Mouse (Mus musculus): ENCODE measurements around the gene Triml1. TPM values are rescaled to one million over a fixed set of nuclear protein-coding genes. Genes with fewer than 3 reads are reported as not detected.

The Triml1 gene
- polyA plus RNA-seq (2016; fragmentation: Nextera tagmentation; extraction: Ambion mirVana): not detected in 2 replicates

DNA sequence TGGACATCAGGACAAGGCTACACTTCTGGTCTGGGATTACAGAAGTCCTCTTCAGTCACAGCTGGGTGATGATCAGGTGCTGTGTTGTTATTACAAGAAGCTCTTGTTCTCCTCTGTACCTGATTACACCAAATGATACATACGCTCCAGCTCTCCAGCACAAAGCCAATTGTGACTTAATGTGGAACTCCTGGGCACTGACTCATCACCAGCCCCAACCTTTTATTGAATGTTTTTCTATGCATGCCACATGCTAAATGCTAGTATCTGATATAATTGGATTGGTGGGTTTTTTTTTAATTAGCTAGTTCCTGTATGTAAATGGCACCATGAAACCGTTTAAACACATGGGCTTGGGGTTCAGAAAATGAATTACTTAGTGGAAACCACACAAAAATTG, at the start of gene Triml1:
TSS of gene Triml1 (minus strand) at position 101 of the 400 bp plus-strand sequence.
- Histone ChIP-seq H3K27ac (no peak within 1 kb of the TSS), H3K9ac (no peak within 1 kb of the TSS), H3K4me3 (no peak within 1 kb of the TSS), H3K9me3 (replicated peaks) (no peaks in the 10 kb centered on the region), H3K36me3 (no peaks in the 10 kb centered on the region), H3K4me2 (no peak within 1 kb of the TSS), H3K27me3 (replicated peaks) (no peaks in the 10 kb centered on the region), H3K4me1 (no peaks in the 10 kb centered on the region)
- no peak for ATAC-seq
- WGBS (ENCODE audit: insufficient replicate concordance): 67% methylated on average over 2 of the region's 2 CpGs

DNA sequence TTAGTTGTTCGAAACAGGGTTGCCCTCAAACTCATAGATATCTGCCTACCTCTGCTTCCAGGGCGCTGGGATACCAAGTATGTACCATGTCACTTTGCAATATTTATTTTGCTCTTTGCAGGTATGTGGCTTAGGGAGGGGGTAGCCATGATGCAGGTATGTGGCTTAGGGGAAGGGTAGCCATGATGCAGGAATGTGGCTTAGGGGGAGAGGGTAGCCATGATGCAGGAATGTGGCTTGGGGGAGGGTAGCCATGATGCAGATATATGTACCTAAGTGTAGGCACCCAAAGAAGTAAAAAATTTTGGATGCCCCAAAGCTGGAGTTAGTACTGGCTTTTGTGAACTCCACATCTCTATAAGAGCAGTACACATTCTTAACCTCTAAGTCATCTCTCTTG, 41.0 kb upstream of the Triml1 start:
- no peak overlapping the region for H3K4me2 ChIP-seq
- WGBS (ENCODE audit: insufficient replicate concordance): 62% methylated on average over 2 of the region's 2 CpGs

DNA sequence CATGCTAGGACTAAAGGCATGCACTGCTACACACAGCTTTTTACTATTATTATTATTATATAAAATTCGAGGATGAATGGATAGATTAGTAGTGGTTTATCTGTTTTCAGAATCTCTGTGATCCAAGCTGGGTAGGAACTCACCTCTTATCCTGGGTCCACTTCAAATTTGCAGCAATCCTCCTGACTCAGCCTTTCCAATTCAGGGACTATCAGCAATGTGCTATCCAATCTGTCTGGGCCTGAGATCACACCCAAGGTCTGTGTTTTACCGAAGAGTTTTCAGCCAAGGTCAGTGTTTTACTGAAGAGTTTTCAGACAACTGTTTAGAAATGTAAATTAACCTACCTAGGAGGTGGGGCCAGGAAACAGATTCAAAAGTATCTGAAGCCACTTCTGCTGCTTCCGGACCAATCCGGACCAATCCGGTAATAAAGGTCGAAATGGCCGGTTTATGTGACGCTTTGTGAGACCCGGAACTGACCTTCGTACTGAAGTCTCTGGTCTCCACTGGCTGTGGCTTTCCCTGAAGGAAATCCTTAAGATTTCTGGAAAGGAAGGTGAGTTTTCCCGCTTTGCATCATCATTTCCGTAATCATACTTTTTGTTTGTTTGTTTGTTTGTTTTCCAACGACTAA, 38.9 kb upstream of the Triml1 start, which contains the start of gene Triml2:
TSS of gene Triml2 (plus strand) at position 488 of the 637 bp plus-strand sequence.
- ATAC-seq: no peak
- H3K36me3 ChIP-seq: no peaks in the 10 kb centered on the region
- H3K9me3 ChIP-seq (replicated peaks): no peaks in the 10 kb centered on the region
- no peaks in the 10 kb centered on the region for H3K27me3 ChIP-seq (replicated peaks)
- no peak within 1 kb of the TSS for H3K4me3 ChIP-seq
- 80% methylated on average over 13 of the region's 13 CpGs for WGBS (ENCODE audit: insufficient replicate concordance)
- no peak within 1 kb of the TSS for H3K27ac ChIP-seq
- H3K9ac ChIP-seq: no peak within 1 kb of the TSS
- H3K4me1 ChIP-seq: no peaks in the 10 kb centered on the region
- H3K4me2 ChIP-seq: no peak within 1 kb of the TSS

More for the DNA sequence above, 41.0 kb upstream of the Triml1 start:
- no peak overlapping the region for H3K9ac ChIP-seq
- H3K36me3 ChIP-seq: no peaks in the 10 kb centered on the region
- no peaks in the 10 kb centered on the region for H3K9me3 ChIP-seq (replicated peaks)
- no peaks in the 10 kb centered on the region for H3K4me1 ChIP-seq
- H3K4me3 ChIP-seq: no peak overlapping the region
- no peak overlapping the region for H3K27ac ChIP-seq
- no peak for ATAC-seq
- H3K27me3 ChIP-seq (replicated peaks): no peaks in the 10 kb centered on the region

DNA sequence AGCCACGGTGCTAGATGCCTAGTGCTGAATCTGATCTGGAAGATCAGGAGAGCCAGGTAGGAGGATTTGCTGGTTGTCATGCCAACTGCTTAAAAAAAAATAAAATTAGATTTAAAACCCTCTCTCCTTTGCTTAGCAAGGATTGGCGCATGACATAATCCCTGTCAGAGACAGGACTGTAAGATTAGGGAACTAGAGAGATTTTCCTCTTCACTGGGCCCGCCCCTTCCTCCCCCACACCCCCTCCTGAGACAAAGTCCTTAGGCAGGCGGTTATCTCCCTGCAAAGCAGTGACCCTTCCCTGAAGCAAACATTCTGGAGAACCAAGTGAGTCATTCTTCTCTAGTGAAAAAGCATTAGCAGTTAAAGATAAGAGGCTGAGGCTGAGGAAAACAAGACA, 37.9 kb upstream of the Triml1 start:
- 11% methylated on average over 4 of the region's 4 CpGs for WGBS (ENCODE audit: insufficient replicate concordance)
- no peak for ATAC-seq
- no peaks in the 10 kb centered on the region for H3K27me3 ChIP-seq (replicated peaks)

DNA sequence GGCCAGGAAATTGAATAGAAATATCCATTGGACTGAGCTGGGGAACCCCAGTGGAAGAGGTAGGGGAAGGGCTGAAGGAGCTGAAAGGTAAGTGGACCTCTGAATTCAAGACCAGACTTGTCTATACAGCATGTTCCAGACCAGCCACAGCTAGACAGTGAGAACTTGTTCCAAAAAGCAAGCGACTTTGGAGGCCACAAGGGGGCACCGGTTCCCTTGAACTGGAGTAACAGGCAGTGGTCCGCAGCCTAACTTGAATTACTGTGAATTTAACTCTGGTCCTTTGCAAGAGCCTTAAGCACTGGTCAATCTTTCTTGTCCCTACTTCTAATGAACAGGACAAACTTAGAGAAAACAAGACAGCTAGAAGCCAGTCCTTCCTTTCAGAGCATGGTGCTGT, 37.0 kb upstream of the Triml1 start:
- H3K9ac ChIP-seq: no peak overlapping the region
- no peaks in the 10 kb centered on the region for H3K9me3 ChIP-seq (replicated peaks)
- ATAC-seq: no peak
- H3K36me3 ChIP-seq: no peaks in the 10 kb centered on the region
- no peak overlapping the region for H3K4me3 ChIP-seq
- no peak overlapping the region for H3K4me2 ChIP-seq
- H3K27ac ChIP-seq: no peak overlapping the region
- 38% methylated on average over 3 of the region's 3 CpGs for WGBS (ENCODE audit: insufficient replicate concordance)
- no peaks in the 10 kb centered on the region for H3K4me1 ChIP-seq
- no peaks in the 10 kb centered on the region for H3K27me3 ChIP-seq (replicated peaks)

More for the DNA sequence above, 37.9 kb upstream of the Triml1 start:
- H3K9ac ChIP-seq: no peak overlapping the region
- no peak overlapping the region for H3K4me3 ChIP-seq
- no peak overlapping the region for H3K27ac ChIP-seq
- no peaks in the 10 kb centered on the region for H3K9me3 ChIP-seq (replicated peaks)
- no peaks in the 10 kb centered on the region for H3K36me3 ChIP-seq
- H3K4me1 ChIP-seq: no peaks in the 10 kb centered on the region
- H3K4me2 ChIP-seq: no peak overlapping the region

DNA sequence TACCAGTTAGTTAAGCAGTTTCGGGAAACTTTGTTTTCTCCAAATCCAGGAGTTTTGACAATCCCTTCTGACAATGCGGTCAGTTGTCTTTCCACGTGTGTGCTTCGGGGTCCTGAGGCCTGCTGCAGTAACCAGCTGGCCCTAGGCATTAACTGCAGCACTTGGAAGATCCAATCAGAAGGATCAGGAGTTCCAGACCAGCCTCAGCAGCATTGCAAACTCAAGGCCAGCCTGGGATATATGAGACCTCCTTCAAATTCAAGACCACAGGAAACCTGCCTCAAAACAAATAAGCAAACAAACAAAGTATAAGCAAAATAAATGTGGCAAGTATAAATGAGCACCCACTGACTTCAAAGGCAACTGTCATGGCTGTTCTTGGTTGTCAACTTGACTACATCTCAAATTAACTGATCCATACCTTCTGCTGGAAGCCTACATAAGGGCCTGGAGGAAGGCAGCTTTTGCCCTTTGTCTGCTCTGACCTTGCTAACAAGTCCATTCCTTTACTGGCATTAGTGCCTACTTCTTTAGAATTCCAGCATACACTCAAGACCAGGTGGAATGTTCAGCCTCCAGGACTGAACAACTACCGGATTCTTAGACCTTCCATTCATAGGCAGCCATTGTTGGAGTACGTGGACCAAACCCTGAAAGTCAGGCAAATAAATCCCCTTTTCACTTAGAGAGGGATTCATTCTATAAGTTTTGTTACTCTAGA, 35.6 kb upstream of the Triml1 start:
- H3K36me3 ChIP-seq: no peaks in the 10 kb centered on the region

DNA sequence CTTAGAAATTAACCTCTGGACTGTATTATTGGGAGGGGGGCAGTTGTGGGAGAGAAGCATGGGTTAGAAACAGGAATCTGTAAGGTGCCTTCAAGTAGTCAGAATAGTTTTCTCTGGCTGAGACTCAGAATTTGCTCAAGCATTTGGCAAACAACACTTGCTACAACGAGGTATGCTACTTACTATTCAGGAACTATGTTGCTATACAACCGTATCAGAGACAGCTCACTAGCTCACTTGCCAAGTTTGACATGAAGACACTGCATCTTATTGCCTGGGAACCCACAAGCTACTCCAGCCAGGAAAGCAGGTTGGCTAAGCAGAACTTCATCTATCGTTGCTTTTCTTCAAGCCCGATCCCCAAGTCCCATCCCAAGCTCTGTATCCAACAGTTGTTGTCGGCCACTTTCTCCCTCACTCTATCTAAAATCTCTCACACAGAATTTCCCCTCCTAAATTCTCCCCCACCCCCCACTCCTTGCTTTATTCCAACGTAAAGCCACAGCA, 28.0 kb upstream of the Triml1 start:
- WGBS (ENCODE audit: insufficient replicate concordance): 73% methylated on average over 6 of the region's 6 CpGs

More for the DNA sequence above, 35.6 kb upstream of the Triml1 start:
- no peak overlapping the region for H3K4me3 ChIP-seq
- WGBS (ENCODE audit: insufficient replicate concordance): 71% methylated on average over 6 of the region's 6 CpGs
- no peaks in the 10 kb centered on the region for H3K4me1 ChIP-seq
- no peaks in the 10 kb centered on the region for H3K27me3 ChIP-seq (replicated peaks)
- H3K27ac ChIP-seq: no peak overlapping the region
- no peak overlapping the region for H3K4me2 ChIP-seq
- no peaks in the 10 kb centered on the region for H3K9me3 ChIP-seq (replicated peaks)
- no peak for ATAC-seq
- no peak overlapping the region for H3K9ac ChIP-seq

DNA sequence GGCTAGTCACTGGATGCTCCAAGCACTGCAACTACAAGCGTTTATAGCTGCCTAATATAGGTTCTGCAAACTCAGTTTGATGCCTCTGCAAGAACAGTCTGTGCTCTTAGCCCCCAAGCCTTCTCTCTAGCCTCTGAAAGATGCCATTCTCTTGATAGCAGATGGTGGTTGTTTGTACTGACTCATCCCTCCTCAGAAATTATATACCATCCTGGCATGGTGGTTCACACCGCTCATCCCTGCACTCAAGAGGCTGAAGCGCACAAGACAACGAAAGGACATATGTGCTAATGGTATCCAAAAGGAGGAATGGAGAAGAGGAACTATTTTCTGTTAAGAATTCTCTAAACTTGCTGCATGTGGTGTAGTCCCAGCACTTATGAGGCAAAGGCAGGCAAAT, 26.8 kb upstream of the Triml1 start:
- Histone ChIP-seq H3K27me3 (replicated peaks) (no peaks in the 10 kb centered on the region), H3K4me2 (no peak overlapping the region), H3K4me1 (no peaks in the 10 kb centered on the region), H3K36me3 (no peaks in the 10 kb centered on the region), H3K9ac (no peak overlapping the region), H3K4me3 (no peak overlapping the region), H3K9me3 (replicated peaks) (no peaks in the 10 kb centered on the region), H3K27ac (no peak overlapping the region)
- WGBS (ENCODE audit: insufficient replicate concordance): 76% methylated on average over 4 of the region's 4 CpGs
- no peak for ATAC-seq

More for the DNA sequence above, 28.0 kb upstream of the Triml1 start:
- no peaks in the 10 kb centered on the region for H3K27me3 ChIP-seq (replicated peaks)
- no peak overlapping the region for H3K4me2 ChIP-seq
- H3K9me3 ChIP-seq (replicated peaks): no peaks in the 10 kb centered on the region
- H3K9ac ChIP-seq: no peak overlapping the region
- H3K27ac ChIP-seq: no peak overlapping the region
- no peak overlapping the region for H3K4me3 ChIP-seq
- no peaks in the 10 kb centered on the region for H3K36me3 ChIP-seq
- no peaks in the 10 kb centered on the region for H3K4me1 ChIP-seq
- no peak for ATAC-seq

DNA sequence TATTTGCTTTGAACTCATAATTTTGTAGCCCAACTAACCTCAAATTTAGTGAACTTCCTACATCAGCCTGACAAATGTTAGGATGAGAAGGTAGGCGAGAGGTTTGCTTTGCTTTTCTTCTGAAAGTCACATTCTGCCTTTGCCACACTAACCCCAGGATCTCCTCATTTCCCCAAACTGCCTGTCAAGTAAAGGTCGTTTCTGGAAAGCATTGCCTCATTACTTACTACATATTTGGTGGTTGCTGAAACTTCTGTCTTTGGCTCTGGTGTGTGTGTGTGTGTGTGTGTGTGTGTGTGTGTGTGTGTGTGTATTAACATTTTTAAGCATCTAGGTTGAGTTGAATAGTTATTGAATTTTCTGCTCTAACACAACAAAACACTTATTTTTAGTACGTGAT, 23.2 kb upstream of the Triml1 start:
- Histone ChIP-seq H3K4me3 (no peak overlapping the region), H3K27me3 (replicated peaks) (no peaks in the 10 kb centered on the region), H3K4me1 (no peaks in the 10 kb centered on the region), H3K27ac (no peak overlapping the region), H3K4me2 (no peak overlapping the region), H3K36me3 (no peaks in the 10 kb centered on the region), H3K9ac (no peak overlapping the region), H3K9me3 (replicated peaks) (no peaks in the 10 kb centered on the region)
- ATAC-seq: no peak
- WGBS (ENCODE audit: insufficient replicate concordance): 54% methylated on average over 3 of the region's 3 CpGs

DNA sequence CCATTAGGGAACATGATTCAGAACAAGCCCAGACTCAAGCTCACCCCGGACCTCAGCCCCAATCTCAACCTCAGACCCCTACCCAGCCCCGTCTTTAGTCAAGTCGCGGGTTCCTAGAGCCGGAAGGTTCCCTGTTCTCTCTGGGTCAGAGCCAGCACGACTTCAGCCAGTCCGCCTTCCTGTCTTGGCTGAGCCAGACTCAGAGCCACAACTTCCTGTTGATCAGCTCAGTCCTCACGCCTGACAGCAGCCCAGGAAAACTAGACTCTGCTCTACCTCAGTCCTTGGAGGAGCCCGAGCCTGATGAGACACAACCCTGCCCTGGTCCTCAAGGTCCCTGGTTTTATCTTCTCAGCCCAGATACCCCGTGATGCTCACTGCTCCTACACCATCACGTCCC, 22.0 kb upstream of the Triml1 start:
- ATAC-seq: no peak
- Histone ChIP-seq H3K4me3 (no peak overlapping the region), H3K27me3 (replicated peaks) (no peaks in the 10 kb centered on the region), H3K9ac (no peak overlapping the region), H3K27ac (no peak overlapping the region), H3K4me2 (no peak overlapping the region), H3K9me3 (replicated peaks) (no peaks in the 10 kb centered on the region), H3K4me1 (no peaks in the 10 kb centered on the region), H3K36me3 (no peaks in the 10 kb centered on the region)
- 30% methylated on average over 11 of the region's 11 CpGs for WGBS (ENCODE audit: insufficient replicate concordance)

DNA sequence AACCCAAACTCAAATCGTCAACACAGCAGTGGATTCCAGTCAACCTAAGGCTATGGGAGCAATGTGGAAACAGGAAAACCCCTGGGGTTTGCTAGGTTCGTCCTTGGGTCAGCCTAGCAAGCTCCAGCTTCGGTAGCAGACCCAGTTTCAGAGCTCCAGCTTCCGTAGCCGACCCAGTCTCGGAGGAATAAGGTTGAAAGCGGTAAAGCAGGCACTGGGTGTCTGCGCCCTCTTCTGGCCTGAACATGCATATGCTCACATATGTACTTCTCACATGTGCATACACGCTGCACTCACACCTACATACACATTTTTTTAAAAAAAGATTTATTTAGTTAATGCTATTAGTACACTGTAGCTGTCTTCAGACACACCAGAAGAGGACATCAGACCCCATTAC, 8.0 kb upstream of the Triml1 start:
- WGBS (ENCODE audit: insufficient replicate concordance): 76% methylated on average over 9 of the region's 9 CpGs
- H3K4me1 ChIP-seq: no peaks in the 10 kb centered on the region
- H3K27me3 ChIP-seq (replicated peaks): no peaks in the 10 kb centered on the region
- no peaks in the 10 kb centered on the region for H3K36me3 ChIP-seq
- H3K9me3 ChIP-seq (replicated peaks): no peaks in the 10 kb centered on the region
- H3K9ac ChIP-seq: no peak overlapping the region
- no peak overlapping the region for H3K4me2 ChIP-seq
- no peak overlapping the region for H3K4me3 ChIP-seq
- H3K27ac ChIP-seq: no peak overlapping the region
- no peak for ATAC-seq

DNA sequence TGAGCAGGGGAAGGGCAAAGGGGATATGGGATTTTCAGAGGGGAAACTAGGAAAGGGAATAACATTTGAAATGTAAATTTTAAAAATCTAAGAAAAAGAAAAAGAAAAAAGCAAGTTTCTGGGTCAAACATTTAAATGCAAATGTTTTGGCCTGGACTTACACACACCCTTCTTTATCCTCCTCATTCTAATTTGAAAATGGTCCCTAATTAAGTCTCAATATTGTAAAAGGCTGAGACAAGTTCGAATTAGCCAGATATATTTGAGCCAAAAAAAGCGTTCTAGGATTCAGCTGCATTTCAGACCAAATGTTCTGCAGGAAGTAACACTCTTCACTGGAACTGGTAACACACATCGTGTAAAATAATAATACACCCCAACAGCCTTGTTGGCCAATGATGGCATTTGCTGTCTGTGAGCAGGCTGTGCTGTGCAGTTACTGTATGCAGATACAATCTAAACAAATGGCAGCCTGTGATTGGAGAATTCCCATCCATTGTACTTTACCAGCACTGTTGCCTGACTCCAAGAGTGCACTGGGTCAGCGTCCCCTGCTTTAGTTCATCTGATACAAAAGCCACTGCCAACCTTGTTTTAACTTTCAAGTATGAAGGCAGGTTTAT, 30.0 kb downstream of the Triml1 start:
- no peaks in the 10 kb centered on the region for H3K36me3 ChIP-seq
- H3K4me1 ChIP-seq: no peaks in the 10 kb centered on the region
- H3K4me2 ChIP-seq: no peak overlapping the region
- WGBS (ENCODE audit: insufficient replicate concordance): 64% methylated on average over 4 of the region's 4 CpGs
- H3K27me3 ChIP-seq (replicated peaks): no peaks in the 10 kb centered on the region
- no peak overlapping the region for H3K9ac ChIP-seq
- no peak overlapping the region for H3K4me3 ChIP-seq
- H3K9me3 ChIP-seq (replicated peaks): no peaks in the 10 kb centered on the region
- ATAC-seq: no peak
- H3K27ac ChIP-seq: no peak overlapping the region

Data from liver, embryonic 12.5 days (tissue).